ENCODE assay signal across 41 mouse cellular contexts in the genomic region with DNA sequence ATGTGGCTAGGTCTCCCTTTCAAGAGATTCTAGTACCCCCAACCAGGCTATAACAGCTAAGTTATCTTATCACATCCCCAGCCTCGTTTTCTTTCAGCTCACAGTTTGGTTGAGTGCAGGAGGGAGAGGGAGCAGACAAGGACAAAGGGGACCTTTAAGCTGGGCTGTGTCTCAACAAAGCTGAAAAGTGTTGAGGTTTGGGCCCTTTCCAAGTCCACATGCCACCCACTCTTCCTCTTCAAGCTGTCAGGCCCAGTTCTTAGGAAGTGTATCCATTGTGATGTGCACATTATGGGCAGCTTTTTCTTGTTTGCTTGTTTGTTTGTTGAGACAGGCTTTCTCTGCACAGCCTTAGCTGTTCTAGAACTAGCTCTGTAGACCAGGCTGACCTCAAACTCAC. TPM values are rescaled to one million over a fixed set of nuclear protein-coding genes. Genes with fewer than 3 reads are reported as not detected.
"Had no signal": no experiment of that assay in that cellular context is flagged by ENCODE, and none has a peak within 500 bp of the region (broad histone marks: within the 10 kb centered on the region; RNA-seq: fewer than 3 reads in every experiment).

No protein-coding gene starts in this region.

RNA-seq across cellular contexts. Expression of a gene that starts 1.8 kb away (rescaled TPM):
- total RNA-seq: heart, postnatal 10 days; heart, postnatal 14 days; heart, postnatal 25 days; heart, postnatal 36 days; heart, postnatal 4 days; hindbrain, postnatal 0 days; layer of hippocampus, adult 18-20 months; layer of hippocampus, adult 2 months; layer of hippocampus, adult 8-10 months; layer of hippocampus, postnatal 10 days; layer of hippocampus, postnatal 14 days; layer of hippocampus, postnatal 25 days; layer of hippocampus, postnatal 36 days; left cerebral cortex, adult 18-20 months; left cerebral cortex, adult 2 months; left cerebral cortex, adult 8-10 months had no signal
- polyA plus RNA-seq: heart, embryonic 11.5 days; heart, embryonic 12.5 days; heart, embryonic 13.5 days; heart, embryonic 14.5 days; heart, embryonic 15.5 days; heart, embryonic 16.5 days; heart, postnatal 0 days; hindbrain, embryonic 10.5 days; hindbrain, embryonic 11.5 days; hindbrain, embryonic 12.5 days; hindbrain, embryonic 13.5 days; hindbrain, embryonic 14.5 days; hindbrain, embryonic 15.5 days; hindbrain, embryonic 16.5 days; hindbrain, postnatal 0 days; inflammation-experienced regulatory T-cells, adult 6 months; intestine, embryonic 14.5 days; intestine, embryonic 15.5 days; intestine, embryonic 16.5 days; intestine, postnatal 0 days; kidney, adult 2 months; kidney, embryonic 14.5 days; kidney, embryonic 15.5 days; kidney, embryonic 16.5 days; kidney, postnatal 0 days; large intestine, adult 2 months had no signal

RNA-seq across cellular contexts. Expression of a gene that starts 29.9 kb away (rescaled TPM):
- total RNA-seq: layer of hippocampus, adult 18-20 months; layer of hippocampus, postnatal 25 days; left cerebral cortex, adult 18-20 months had no signal
- polyA plus RNA-seq: inflammation-experienced regulatory T-cells, adult 6 months had no signal

RNA-seq across cellular contexts. Expression of a gene that starts 31.7 kb away (rescaled TPM):
- total RNA-seq: heart, postnatal 10 days; heart, postnatal 14 days; heart, postnatal 25 days; heart, postnatal 36 days; heart, postnatal 4 days; hindbrain, postnatal 0 days; layer of hippocampus, adult 18-20 months; layer of hippocampus, adult 2 months; layer of hippocampus, adult 8-10 months; layer of hippocampus, postnatal 10 days; layer of hippocampus, postnatal 14 days; layer of hippocampus, postnatal 25 days; layer of hippocampus, postnatal 36 days; left cerebral cortex, adult 18-20 months; left cerebral cortex, adult 2 months; left cerebral cortex, adult 8-10 months had no signal
- polyA plus RNA-seq: heart, embryonic 11.5 days; heart, embryonic 12.5 days; heart, embryonic 13.5 days; heart, embryonic 14.5 days; heart, embryonic 15.5 days; heart, embryonic 16.5 days; heart, postnatal 0 days; hindbrain, embryonic 10.5 days; hindbrain, embryonic 11.5 days; hindbrain, embryonic 12.5 days; hindbrain, embryonic 13.5 days; hindbrain, embryonic 14.5 days; hindbrain, embryonic 15.5 days; hindbrain, embryonic 16.5 days; hindbrain, postnatal 0 days; inflammation-experienced regulatory T-cells, adult 6 months; intestine, embryonic 14.5 days; intestine, embryonic 15.5 days; intestine, embryonic 16.5 days; intestine, postnatal 0 days; kidney, adult 2 months; kidney, embryonic 14.5 days; kidney, embryonic 15.5 days; kidney, embryonic 16.5 days; kidney, postnatal 0 days; large intestine, adult 2 months had no signal

RNA-seq across cellular contexts. Expression of a gene that starts 47.0 kb away (rescaled TPM):
- total RNA-seq: heart, postnatal 10 days; heart, postnatal 14 days; heart, postnatal 25 days; heart, postnatal 36 days; heart, postnatal 4 days; hindbrain, postnatal 0 days; layer of hippocampus, adult 18-20 months; layer of hippocampus, adult 2 months; layer of hippocampus, adult 8-10 months; layer of hippocampus, postnatal 10 days; layer of hippocampus, postnatal 14 days; layer of hippocampus, postnatal 25 days; layer of hippocampus, postnatal 36 days; left cerebral cortex, adult 18-20 months; left cerebral cortex, adult 2 months; left cerebral cortex, adult 8-10 months had no signal
- polyA plus RNA-seq: heart, embryonic 11.5 days; heart, embryonic 12.5 days; heart, embryonic 13.5 days; heart, embryonic 14.5 days; heart, embryonic 15.5 days; heart, embryonic 16.5 days; heart, postnatal 0 days; hindbrain, embryonic 10.5 days; hindbrain, embryonic 11.5 days; hindbrain, embryonic 12.5 days; hindbrain, embryonic 13.5 days; hindbrain, embryonic 14.5 days; hindbrain, embryonic 15.5 days; hindbrain, embryonic 16.5 days; hindbrain, postnatal 0 days; inflammation-experienced regulatory T-cells, adult 6 months; intestine, embryonic 14.5 days; intestine, embryonic 15.5 days; intestine, embryonic 16.5 days; intestine, postnatal 0 days; kidney, adult 2 months; kidney, embryonic 14.5 days; kidney, embryonic 15.5 days; kidney, embryonic 16.5 days; kidney, postnatal 0 days; large intestine, adult 2 months had no signal
